Mouse (Mus musculus) lung, adult 2 months (tissue): ENCODE measurements at regions not wholly inside any gene's neighbourhood (a gene's known extent, or its start where the extent isn't known, plus 50 kb on each side); places are given as distances from the start of the nearest gene placed in this dataset.

ENCODE experiments used
- CTCF ChIP-seq: fragments of 200-500 bp; IDR thresholded peaks from 2 replicates; pipeline ENCODE4 v1.5.1; 2011; ENCODE audit warnings: mild to moderate bottlenecking, low read length, control low read depth; ENCODE audit not compliant: insufficient read depth
- POLR2A ChIP-seq: fragments of 200-500 bp; IDR thresholded peaks from 2 replicates; pipeline ENCODE4 v1.6.1; 2011; ENCODE audit warnings: low read depth, mild to moderate bottlenecking, control low read depth, low read length, borderline replicate concordance; ENCODE audit errors: extremely low read depth

DNA sequence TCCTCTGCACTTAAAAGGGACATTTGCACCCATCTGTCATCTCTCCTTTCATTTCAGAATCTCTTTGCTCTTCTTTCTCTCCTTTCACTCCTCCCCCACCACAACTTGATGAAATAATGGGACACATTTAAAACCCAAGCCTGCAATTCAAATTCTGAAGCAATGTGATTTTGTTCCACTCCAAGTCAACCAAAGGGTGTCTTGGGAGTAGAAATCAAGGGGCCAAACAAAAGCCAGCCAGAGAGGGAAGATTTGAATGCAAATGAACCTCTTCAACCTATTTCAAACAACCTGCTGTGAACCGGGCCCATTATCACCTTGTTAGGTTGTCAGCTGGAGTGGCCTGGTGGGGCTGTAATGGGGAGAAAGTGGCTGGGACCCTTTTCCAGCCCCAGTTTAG is 362.0 kb upstream of the Camk1g start:
- TF ChIP-seq POLR2A (no peak), CTCF (no peak)
